Mouse (Mus musculus) layer of hippocampus, adult 9-10 months (tissue): Measurements from ENCODE around the gene Rimbp2.
"Not testable (repeated sequence)": the region's sequence is repeated elsewhere in the genome, so short reads cannot be mapped to it uniquely, and the experiment has no call there.

ENCODE experiments used
- DNase-seq: peaks from one replicate; pipeline ENCODE4 v3.0.0; 2022; ENCODE audit warnings: low spot score

Rimbp2 gene

GRCm38 (mm10) chr5:128953278-128954070, at the start of gene Rimbp2:
Gene Rimbp2, minus strand, starts transcription at chr5:128953486.
- no peak for DNase-seq

GRCm38 (mm10) chr5:129002571-129003011, 49.3 kb upstream of the Rimbp2 start:
- DNase-seq = no peak

- DNase-seq = no peak
Measured at GRCm38 (mm10) chr5:129000706-129001468, 47.6 kb upstream of the Rimbp2 start.

GRCm38 (mm10) chr5:128987141-128987954, 34.1 kb upstream of the Rimbp2 start:
- no peak for DNase-seq

- no peak for DNase-seq
Measured at GRCm38 (mm10) chr5:128985946-128986345, 32.7 kb upstream of the Rimbp2 start.

GRCm38 (mm10) chr5:128984536-128984935, 31.2 kb upstream of the Rimbp2 start:
- DNase-seq = no peak

GRCm38 (mm10) chr5:128981607-128982006, 28.3 kb upstream of the Rimbp2 start:
- no peak for DNase-seq

GRCm38 (mm10) chr5:128980857-128981256, 27.6 kb upstream of the Rimbp2 start:
- no peak for DNase-seq

GRCm38 (mm10) chr5:128978957-128979356, 25.7 kb upstream of the Rimbp2 start:
- no peak for DNase-seq

GRCm38 (mm10) chr5:128977466-128977865, 24.2 kb upstream of the Rimbp2 start:
- DNase-seq = not testable (repeated sequence)

GRCm38 (mm10) chr5:128976266-128976665, 23.0 kb upstream of the Rimbp2 start:
- no peak for DNase-seq

GRCm38 (mm10) chr5:128971298-128971697, 18.0 kb upstream of the Rimbp2 start:
- DNase-seq = peak; percentile 71

GRCm38 (mm10) chr5:128970878-128971277, 17.6 kb upstream of the Rimbp2 start:
- no peak for DNase-seq

- DNase-seq = no peak
Measured at GRCm38 (mm10) chr5:128964353-128964752, 11.1 kb upstream of the Rimbp2 start.

GRCm38 (mm10) chr5:128958916-128959315, 5.6 kb upstream of the Rimbp2 start:
- no peak for DNase-seq

GRCm38 (mm10) chr5:128954371-128954770, 1.1 kb upstream of the Rimbp2 start:
- not testable (repeated sequence) for DNase-seq

- DNase-seq = no peak
Measured at GRCm38 (mm10) chr5:128952291-128953195, 743 bp downstream of the Rimbp2 start.

GRCm38 (mm10) chr5:128951472-128951871, 1.8 kb downstream of the Rimbp2 start:
- no peak for DNase-seq

GRCm38 (mm10) chr5:128947093-128947492, 6.2 kb downstream of the Rimbp2 start:
- no peak for DNase-seq

- no peak for DNase-seq
Measured at GRCm38 (mm10) chr5:128940436-128940835, 12.8 kb downstream of the Rimbp2 start.

- no peak for DNase-seq
Measured at GRCm38 (mm10) chr5:128935359-128935899, 17.9 kb downstream of the Rimbp2 start.
